Mouse (Mus musculus): ENCODE results near the gene Gm45716. TPM values are rescaled to one million over a fixed set of nuclear protein-coding genes. Genes with fewer than 3 reads are reported as not detected.

Gm45716 gene
- polyA plus RNA-seq, 1 experiment from 2014 or later: 48.7 TPM

DNA sequence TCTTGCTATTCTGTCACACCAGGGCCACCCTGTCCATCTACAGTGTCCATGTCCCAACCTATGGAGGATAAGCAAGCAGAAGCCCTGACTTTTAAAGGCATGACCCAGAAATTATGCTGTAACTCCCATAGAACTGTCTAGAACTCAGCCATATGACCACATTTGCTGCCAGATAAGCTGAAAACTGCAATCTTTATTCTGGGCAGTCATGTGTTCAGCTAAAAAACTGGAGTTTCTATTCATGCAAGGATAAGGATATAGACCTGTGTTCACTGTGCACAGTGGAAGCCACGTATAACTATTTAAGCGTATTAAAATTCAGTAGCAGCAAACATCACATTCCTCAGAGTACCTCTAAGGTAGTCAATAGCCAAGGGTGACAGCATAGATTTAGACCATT, 55.8 kb downstream of the Gm45716 start:
- DNase-seq: no peak
- WGBS (ENCODE audit: insufficient replicate concordance): 93% methylated on average over 2 of the region's 2 CpGs
- ATAC-seq: no peak

DNA sequence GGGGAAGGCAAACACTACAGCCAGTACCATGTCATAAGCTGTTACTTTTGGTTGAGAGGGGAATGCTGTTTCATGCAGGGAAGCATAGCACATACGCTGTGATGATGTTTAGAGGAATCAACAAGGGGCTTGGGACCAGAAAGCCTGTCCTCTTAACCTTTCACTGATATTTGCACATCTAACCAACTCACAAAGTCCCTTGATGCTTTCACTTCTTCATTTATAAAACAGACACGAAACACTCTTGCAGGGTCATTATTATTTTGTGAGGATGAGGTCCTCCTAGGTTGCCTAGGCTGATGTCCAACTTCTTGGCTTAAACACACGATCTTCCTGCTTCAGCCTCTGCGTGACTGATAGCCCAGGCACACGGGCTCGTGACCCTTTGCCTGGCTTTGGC, 58.1 kb downstream of the Gm45716 start:
- Histone ChIP-seq H3K4me2 (ENCODE audit: low read depth, low read length) (0 out of 2 replicates have a peak overlapping the region, but pooled peaks have one; percentile 29), H3K9me3 (ENCODE audit: low read length) (no peaks in the 10 kb centered on the region), H3K4me3 (ENCODE audit: low read depth, low read length) (no peak overlapping the region), H3K9ac (replicated peaks) (no peak overlapping the region), H3K4me1 (ENCODE audit: insufficient read depth) (peaks cover 32% of the 10 kb centered on the region), H3K27ac (ENCODE audit: low read depth) (no peak overlapping the region), H3K27me3 (ENCODE audit: insufficient read depth, low read length) (no peaks in the 10 kb centered on the region), H3K36me3 (replicated peaks; ENCODE audit: insufficient read depth, low read length) (no peaks in the 10 kb centered on the region)
- ATAC-seq: no peak
- no peak for DNase-seq
- 63% methylated on average over 6 of the region's 6 CpGs for WGBS (ENCODE audit: insufficient replicate concordance)
- no peak for TF ChIP-seq CTCF (IDR thresholded peaks at IDR 0.05; ENCODE audit: low read depth)
- no peak for TF ChIP-seq EP300 (IDR thresholded peaks at IDR 0.05; ENCODE audit: low read depth)

More for the DNA sequence above, 55.8 kb downstream of the Gm45716 start:
- Histone ChIP-seq H3K9me3 (ENCODE audit: low read length) (no peaks in the 10 kb centered on the region), H3K4me3 (ENCODE audit: low read depth, low read length) (no peak overlapping the region), H3K4me1 (ENCODE audit: insufficient read depth) (peaks cover 22% of the 10 kb centered on the region), H3K9ac (replicated peaks) (no peak overlapping the region), H3K27me3 (ENCODE audit: insufficient read depth, low read length) (no peaks in the 10 kb centered on the region), H3K4me2 (ENCODE audit: low read depth, low read length) (no peak overlapping the region), H3K36me3 (replicated peaks; ENCODE audit: insufficient read depth, low read length) (no peaks in the 10 kb centered on the region), H3K27ac (ENCODE audit: low read depth) (no peak overlapping the region)
- TF ChIP-seq CTCF (IDR thresholded peaks at IDR 0.05; ENCODE audit: low read depth) (no peak), EP300 (IDR thresholded peaks at IDR 0.05; ENCODE audit: low read depth) (no peak)

- Histone ChIP-seq H3K27me3 (ENCODE audit: insufficient read depth, low read length) (no peaks in the 10 kb centered on the region), H3K4me1 (ENCODE audit: insufficient read depth) (peaks cover 28% of the 10 kb centered on the region), H3K9me3 (ENCODE audit: low read length) (no peaks in the 10 kb centered on the region), H3K27ac (ENCODE audit: low read depth) (no peak overlapping the region), H3K9ac (replicated peaks) (no peak overlapping the region), H3K36me3 (replicated peaks; ENCODE audit: insufficient read depth, low read length) (no peaks in the 10 kb centered on the region), H3K4me3 (ENCODE audit: low read depth, low read length) (no peak overlapping the region), H3K4me2 (ENCODE audit: low read depth, low read length) (no peak overlapping the region)
- DNase-seq (no peak), ATAC-seq (no peak)
- no peak for TF ChIP-seq EP300 (IDR thresholded peaks at IDR 0.05; ENCODE audit: low read depth)
- TF ChIP-seq CTCF (IDR thresholded peaks at IDR 0.05; ENCODE audit: low read depth): no peak
- WGBS (ENCODE audit: insufficient replicate concordance): 77% methylated on average over 4 of the region's 4 CpGs
Observed at GRCm38 (mm10) chr11:90246676-90247075, 59.2 kb downstream of the Gm45716 start.

GRCm38 (mm10) chr11:90247793-90248192, 60.3 kb downstream of the Gm45716 start:
- WGBS (ENCODE audit: insufficient replicate concordance): 38% methylated on average over 4 of the region's 4 CpGs
- no peak for TF ChIP-seq CTCF (IDR thresholded peaks at IDR 0.05; ENCODE audit: low read depth)
- no peak for TF ChIP-seq EP300 (IDR thresholded peaks at IDR 0.05; ENCODE audit: low read depth)
- no peaks in the 10 kb centered on the region for H3K9me3 ChIP-seq (ENCODE audit: low read length)
- ATAC-seq: no peak
- H3K4me2 ChIP-seq (ENCODE audit: low read depth, low read length): no peak overlapping the region
- no peak overlapping the region for H3K9ac ChIP-seq (replicated peaks)
- H3K36me3 ChIP-seq (replicated peaks; ENCODE audit: insufficient read depth, low read length): no peaks in the 10 kb centered on the region
- no peaks in the 10 kb centered on the region for H3K27me3 ChIP-seq (ENCODE audit: insufficient read depth, low read length)
- peaks cover 32% of the 10 kb centered on the region for H3K4me1 ChIP-seq (ENCODE audit: insufficient read depth)
- H3K4me3 ChIP-seq (ENCODE audit: low read depth, low read length): no peak overlapping the region
- H3K27ac ChIP-seq (ENCODE audit: low read depth): no peak overlapping the region
- DNase-seq: no peak

GRCm38 (mm10) chr11:90249025-90249650, 61.7 kb downstream of the Gm45716 start, which contains the start of gene Mmd:
Gene Mmd, plus strand, starts transcription at chr11:90249456.
- DNase-seq (peak; percentile 97), ATAC-seq (peak; percentile 99)
- TF ChIP-seq CTCF (IDR thresholded peaks at IDR 0.05; ENCODE audit: low read depth) (no peak; the same call in none of the 2 replicates), EP300 (IDR thresholded peaks at IDR 0.05; ENCODE audit: low read depth) (no peak)
- no peaks in the 10 kb centered on the region for H3K36me3 ChIP-seq (replicated peaks; ENCODE audit: insufficient read depth, low read length)
- peak within 1 kb of the TSS; percentile 98 for H3K4me2 ChIP-seq (ENCODE audit: low read depth, low read length)
- peaks cover 32% of the 10 kb centered on the region for H3K4me1 ChIP-seq (ENCODE audit: insufficient read depth)
- H3K27me3 ChIP-seq (ENCODE audit: insufficient read depth, low read length): no peaks in the 10 kb centered on the region
- peak within 1 kb of the TSS; percentile 90 for H3K9ac ChIP-seq (replicated peaks)
- no peaks in the 10 kb centered on the region for H3K9me3 ChIP-seq (ENCODE audit: low read length)
- H3K27ac ChIP-seq (ENCODE audit: low read depth): peak within 1 kb of the TSS; percentile 93
- under 1% methylated on average over 45 of the region's 51 CpGs for WGBS (ENCODE audit: insufficient replicate concordance)
- H3K4me3 ChIP-seq (ENCODE audit: low read depth, low read length): peak within 1 kb of the TSS; percentile 92

DNA sequence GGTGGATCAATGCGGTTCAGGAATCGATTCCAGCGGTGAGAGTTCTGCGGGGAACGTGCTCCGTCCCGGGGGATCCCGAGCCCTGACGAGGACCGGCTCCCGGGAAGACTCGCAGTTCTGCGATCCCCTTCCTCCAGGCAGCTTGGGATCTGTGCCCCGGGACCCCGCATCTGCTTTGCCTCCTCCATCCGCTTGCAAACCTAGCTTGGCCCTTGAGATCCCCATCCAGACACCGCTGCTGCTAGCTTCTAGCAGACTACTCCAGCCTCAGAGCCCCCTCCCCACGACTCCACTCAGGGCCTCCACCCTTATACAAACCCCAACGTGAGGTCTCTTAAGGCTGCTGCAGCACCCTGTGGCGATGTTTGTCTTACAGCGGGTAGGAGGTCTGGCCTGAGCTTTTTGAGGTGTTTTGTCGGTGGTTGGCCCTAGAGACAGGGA, 62.2 kb downstream of the Gm45716 start:
- no peak for TF ChIP-seq CTCF (IDR thresholded peaks at IDR 0.05; ENCODE audit: low read depth)
- no peak for TF ChIP-seq EP300 (IDR thresholded peaks at IDR 0.05; ENCODE audit: low read depth)
- H3K9ac ChIP-seq (replicated peaks): peak overlapping the region; percentile 90
- no peak for DNase-seq
- H3K36me3 ChIP-seq (replicated peaks; ENCODE audit: insufficient read depth, low read length): no peaks in the 10 kb centered on the region
- no peaks in the 10 kb centered on the region for H3K27me3 ChIP-seq (ENCODE audit: insufficient read depth, low read length)
- no peaks in the 10 kb centered on the region for H3K9me3 ChIP-seq (ENCODE audit: low read length)
- ATAC-seq: no peak
- WGBS (ENCODE audit: insufficient replicate concordance): 1% methylated on average over 21 of the region's 22 CpGs
- peak overlapping the region; percentile 93 for H3K27ac ChIP-seq (ENCODE audit: low read depth)
- peak overlapping the region; percentile 92 for H3K4me3 ChIP-seq (ENCODE audit: low read depth, low read length)
- peaks cover 32% of the 10 kb centered on the region for H3K4me1 ChIP-seq (ENCODE audit: insufficient read depth)
- H3K4me2 ChIP-seq (ENCODE audit: low read depth, low read length): peak overlapping the region; percentile 98
